Mouse (Mus musculus): ENCODE measurements around the gene Tle4.

GRCm38 (mm10) chr19:14437226-14437625, 160.6 kb downstream of the Tle4 start:
- TF ChIP-seq POLR2A (IDR thresholded peaks at IDR 0.05; ENCODE audit: insufficient read depth, low read length) (no peak), CTCF (IDR thresholded peaks at IDR 0.05; ENCODE audit: low read depth, low read length) (no peak)

Measured in ES-Bruce4 (cell line).